Mouse (Mus musculus): Measurements from ENCODE around the gene Klhl10.

Gene Klhl10

DNA sequence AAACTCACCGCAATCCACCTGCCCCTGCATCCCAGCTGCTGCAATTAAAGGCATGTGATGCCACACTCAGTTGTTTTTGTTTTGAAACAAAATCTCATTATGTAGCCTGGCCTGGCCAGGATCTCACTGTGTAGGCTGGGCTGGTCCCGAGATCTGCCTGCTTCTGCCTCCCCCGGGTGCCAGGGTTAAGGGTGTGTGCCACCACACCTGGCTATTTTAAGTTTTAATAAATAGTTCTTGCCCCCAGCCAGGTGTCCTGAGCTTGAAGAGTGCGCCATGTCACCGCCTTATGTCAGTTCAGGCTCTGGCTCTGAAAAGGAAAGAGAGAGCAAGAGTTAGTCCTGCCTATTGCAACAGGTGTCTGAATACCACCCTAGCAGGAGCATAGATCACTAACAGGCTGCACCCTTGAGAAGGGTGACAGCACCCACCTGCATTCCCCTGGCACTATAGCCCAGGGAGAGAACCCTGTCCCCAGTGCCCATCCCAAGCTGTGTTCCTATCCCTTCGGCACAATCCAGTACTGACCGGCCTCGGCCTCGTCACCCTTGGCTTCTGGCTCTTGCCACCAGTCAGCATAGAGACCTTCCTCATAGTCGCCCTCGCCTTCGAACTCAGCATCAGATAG, 32.8 kb upstream of the Klhl10 start:
- DNase-seq = peak in 1 of 2 experiments; percentile 27

DNA sequence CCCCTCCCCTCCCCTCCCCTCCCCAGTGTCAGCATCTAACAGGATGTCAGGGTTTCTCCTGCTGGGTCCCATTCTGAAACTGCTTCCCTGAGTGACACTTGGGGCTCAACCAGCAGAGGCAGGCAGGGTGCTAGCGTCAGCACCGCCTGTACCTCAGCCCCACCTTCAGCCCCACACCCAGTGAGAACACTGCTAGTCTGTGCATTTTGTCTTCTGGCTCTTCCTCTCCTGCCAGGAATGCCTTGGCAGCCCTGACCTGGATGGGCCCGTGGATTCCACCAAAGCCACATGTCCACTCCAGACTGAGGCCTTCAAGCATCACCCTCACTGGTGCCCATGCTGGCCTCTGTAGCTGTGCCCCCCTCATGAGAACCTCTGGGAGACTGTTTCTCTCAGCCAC, 32.0 kb upstream of the Klhl10 start:
- DNase-seq = peak; percentile 50 to 57

DNA sequence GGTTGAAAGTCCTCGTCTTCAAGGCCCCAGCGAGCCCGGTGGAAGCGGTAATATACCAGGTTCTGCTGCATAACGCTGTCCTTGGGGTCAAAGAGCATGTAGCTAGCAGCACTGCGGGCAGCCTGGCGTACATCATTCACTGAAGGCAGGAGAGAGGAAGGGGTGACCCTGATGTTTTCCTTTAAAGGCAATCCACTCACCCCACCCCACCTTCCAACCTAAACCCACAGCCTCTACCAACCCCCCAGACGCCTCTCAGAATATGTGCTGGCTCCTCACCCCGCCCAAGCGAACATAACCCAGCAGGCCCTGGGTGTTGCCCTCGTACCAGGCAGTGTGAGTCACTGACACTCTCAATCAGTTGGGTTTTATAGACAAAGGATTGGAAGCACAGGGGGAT, 30.0 kb upstream of the Klhl10 start:
- no peak for DNase-seq

DNA sequence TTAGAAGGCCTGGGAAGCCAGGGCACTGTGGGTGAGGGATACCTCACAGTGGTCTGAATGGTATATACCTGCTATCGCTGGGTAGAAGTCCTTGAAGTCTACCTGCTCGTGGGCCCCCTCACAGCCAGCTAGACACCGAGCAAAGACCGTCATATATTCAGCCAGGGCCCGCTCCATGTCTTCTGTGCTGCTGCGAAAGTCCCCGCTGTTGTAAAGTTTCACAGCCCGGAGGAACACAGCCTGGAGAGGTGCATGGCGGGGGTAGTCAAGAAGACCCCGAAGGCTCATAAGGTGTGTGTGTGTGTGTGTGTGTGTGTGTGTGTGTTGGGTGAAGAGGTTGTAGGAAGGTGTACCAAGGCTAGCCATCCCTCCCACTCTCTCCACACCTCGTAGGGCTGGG, 28.2 kb upstream of the Klhl10 start:
- no peak for DNase-seq

DNA sequence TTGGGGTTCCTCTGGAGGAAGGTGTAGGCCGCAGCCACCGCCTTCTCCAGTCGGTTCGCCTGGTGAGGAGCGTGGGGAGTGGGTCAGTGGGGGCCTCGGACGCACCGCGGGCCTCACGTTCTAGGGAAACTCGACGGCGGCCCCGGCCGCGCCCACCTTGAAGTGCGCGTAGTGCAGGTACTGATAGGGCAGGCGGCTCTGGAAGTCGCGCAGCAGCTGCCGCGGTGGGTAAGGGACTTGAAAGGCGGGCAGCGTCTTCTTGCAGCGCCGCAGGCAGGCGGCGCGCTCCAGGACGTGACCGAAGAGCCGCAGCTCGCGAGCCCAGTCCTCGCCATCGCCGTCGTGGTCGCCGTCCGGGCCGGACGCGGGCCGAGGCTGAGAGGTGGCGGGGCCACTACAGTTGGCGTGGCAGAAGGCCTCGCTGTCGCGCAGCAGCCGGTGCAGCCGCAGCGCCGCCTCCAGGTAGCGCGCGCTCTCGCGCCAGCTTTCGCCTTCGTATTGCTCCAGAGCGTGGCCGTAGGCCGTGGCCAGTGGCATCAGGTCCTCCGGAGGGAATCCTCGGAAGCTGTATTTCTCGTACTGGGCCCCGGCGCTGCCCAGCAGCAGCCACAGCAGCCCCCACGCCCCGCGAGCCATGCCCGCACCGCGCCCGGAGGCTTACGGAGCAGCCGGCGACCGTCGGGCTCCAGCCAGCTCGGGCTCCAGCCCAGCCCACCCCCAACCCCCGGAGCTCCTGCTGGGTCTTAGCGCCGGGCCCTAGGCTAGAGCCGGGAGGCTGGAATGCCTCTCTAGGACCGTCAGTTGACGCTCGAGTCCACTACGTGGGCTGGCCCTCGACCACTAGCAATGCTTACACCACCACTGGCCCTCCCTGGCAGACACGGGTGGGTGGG, 27.4 kb upstream of the Klhl10 start, which contains the start of gene P3h4:
Gene P3h4 (minus strand): TSS at position 816 of the 893 bp plus-strand sequence.
- DNase-seq = peak; percentile 92 to 94

DNA sequence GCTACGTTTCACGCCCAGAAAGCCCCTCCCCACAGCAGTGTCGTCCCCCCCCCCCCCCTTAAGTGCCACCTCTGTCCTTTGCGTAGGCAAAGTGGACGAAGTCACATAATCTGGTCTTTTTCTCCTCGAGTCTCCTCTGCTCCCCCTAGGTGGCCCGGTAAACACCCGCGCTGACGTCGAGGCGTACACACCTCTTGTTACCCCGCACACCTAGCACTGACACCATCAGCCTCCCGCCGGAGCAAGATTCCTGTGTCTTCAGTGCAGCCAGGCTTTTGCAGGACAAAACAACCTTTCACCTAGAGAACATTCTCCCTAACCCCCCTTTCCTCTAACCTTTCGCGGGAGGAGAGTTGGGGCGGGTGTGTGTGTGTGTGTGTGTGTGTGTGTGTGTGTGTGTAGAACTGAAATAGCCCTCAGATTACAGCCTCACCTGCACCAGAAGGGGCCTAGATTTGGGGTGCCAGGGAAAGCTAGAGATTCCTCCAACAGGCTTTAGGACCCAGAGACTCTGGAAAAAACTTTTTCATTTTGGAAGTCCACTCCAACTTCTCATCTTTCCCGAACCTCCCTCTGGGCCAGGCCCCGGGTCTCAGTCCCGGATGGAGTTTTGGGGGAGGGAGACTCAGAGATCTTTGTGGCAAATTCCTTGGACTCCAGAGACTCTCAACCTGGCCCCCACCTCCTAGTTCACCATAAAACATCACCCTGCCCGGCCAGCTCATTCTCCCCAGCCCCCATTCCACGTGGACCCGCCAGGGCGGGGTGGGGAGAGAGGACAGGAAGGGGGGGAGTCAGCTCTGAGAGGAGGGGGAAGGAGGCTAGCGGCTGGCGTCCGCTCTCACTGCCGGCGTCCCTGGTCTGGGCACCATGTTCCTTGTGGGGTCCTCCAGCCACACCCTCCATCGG, 26.5 kb upstream of the Klhl10 start, which contains the start of gene Fkbp10:
Gene Fkbp10 (plus strand): TSS at position 784 of the 909 bp plus-strand sequence.
- peak in 1 of 2 experiments; percentile 29 for DNase-seq

DNA sequence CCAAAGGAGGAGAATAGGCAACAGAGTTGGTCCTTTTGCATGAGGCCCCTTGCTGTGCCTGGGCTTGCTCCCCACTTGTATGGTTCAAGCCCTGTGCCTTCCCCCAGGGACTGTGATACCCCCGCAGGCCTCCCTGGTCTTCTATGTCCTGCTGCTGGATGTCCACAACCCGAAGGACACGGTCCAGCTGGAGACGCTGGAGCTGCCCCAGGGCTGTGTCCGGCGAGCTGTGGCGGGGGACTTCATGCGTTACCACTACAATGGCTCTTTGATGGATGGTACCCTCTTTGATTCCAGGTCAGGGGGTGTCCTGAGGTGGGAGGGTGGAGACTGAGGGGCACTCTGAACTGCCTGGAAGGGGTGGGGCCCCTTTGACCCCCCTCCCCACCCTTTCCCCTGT, 20.2 kb upstream of the Klhl10 start:
- DNase-seq = no peak

DNA sequence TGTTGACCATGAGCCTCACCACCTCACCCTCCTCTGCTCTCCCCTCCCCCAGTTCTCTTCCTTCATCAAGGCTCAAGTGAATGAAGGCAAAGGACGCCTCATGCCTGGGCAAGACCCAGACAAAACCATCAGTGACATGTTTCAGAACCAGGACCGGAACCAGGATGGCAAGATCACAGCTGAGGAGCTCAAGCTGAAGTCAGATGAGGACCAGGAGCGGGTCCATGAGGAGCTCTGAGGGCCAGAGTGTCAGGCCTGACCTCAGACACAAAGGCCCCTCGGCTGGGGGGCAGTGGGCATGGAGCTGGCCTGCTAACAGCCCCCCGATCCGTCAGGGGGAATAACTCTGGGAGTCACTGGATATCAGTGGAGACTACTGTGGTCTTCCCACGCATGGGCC, 17.9 kb upstream of the Klhl10 start:
- no peak for DNase-seq

DNA sequence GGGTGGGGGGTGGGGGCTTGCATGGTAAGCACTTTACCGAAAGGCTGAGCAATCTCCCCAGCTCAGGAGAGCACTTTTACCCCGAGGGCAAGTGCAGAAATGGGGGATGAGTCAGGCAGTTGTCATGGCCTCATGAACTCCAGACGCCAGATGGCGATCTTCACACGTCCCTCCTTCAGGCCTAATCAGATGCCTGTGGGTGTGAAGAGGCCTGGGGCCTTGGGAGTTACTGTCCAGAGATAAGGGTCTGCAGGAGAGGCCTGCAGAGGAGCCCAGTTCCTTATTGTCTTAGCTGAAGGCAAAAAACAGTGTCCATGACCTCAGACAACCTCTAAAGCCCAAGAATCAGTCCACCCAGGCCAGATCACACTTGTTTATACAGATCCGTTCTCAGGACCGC, 15.9 kb upstream of the Klhl10 start:
- peak; percentile 78 to 90 for DNase-seq

DNA sequence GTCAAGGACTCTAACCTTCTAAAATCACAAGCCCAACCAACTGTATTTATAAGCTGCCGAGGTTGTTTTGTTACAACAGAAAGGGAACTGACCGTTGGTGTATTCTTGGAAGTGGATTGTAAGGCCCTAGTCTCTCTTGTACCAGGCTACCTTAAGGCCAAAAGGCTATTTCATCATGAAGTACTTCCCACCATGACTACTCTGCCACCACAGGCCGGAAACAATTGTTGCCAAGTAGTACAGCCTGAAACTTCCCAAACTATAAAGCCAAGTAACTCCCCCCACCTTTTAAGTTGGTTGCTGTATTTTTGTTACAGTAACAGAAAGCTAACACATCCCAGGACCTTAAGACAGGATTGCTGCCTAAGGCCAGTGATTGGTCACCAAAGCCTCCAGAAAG, 14.9 kb upstream of the Klhl10 start:
- DNase-seq = no peak

DNA sequence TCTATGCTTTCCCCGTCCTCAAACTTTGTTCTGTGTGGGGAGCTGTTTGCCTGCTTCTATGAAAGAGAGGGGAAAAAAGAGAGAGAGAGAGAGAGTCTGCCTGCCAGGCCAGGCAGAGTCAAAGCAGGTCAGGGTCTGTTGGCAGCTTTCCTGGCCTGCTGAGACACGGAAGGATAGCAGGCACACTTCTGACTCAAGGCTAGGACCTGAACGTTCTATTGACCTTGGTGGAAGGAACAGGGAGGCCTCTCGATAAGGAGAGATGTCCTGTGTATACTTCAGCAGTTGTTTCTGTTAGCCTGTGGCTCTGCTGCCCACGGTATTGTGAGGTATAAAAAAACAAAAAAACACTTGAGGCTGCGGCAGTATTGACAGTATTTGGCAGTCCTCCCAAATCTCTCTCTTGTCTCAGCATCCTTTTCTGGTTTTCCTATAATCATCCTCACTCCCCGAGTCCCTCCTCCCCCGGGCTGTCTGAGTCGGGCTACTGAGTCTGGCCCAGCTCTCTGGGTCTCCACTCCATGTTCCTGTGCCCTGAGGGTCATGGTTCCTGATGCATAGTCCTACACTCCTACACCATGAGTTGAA, 13.0 kb upstream of the Klhl10 start:
- DNase-seq = peak; percentile 34 to 63

DNA sequence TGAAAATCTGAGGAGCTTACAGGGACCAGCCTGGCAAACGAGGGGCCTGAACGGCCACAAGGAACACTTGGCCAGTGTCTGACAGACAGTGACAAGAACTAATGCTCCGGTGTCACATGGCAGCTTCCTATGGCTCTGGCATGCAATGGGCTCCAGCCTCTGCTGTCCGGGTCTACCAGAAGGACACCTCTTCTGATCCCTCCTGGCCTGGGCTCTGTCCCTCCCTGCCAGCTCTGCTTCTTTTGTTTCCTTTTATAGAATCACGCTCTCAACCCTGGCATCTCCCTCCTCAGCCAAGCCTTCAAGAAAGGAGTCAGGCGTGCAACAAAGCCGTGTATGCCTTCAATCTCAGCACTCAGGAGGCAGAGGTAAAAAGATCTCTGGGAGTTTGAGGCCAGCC, 11.7 kb upstream of the Klhl10 start:
- peak; percentile 35 to 52 for DNase-seq

DNA sequence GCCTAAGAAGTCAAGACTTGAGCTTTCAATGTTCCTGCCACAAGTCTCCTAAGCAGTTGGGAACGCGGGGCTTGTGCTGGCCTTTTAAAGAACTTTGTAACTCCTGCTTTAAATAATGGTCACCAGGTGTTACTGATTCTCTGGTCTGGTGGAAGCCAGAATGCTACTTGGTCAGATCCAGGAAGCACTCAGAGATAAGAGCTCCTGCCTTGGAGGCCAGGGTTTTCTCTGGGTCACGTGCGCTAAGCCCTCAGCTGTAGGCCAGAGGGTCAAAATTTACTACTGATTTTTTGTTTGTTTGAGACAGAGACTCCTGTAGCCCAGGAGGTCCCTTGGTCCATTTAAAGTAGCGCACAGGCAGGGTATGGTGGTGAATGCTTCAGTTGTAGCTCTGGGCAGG, 9.7 kb upstream of the Klhl10 start:
- DNase-seq = no peak

DNA sequence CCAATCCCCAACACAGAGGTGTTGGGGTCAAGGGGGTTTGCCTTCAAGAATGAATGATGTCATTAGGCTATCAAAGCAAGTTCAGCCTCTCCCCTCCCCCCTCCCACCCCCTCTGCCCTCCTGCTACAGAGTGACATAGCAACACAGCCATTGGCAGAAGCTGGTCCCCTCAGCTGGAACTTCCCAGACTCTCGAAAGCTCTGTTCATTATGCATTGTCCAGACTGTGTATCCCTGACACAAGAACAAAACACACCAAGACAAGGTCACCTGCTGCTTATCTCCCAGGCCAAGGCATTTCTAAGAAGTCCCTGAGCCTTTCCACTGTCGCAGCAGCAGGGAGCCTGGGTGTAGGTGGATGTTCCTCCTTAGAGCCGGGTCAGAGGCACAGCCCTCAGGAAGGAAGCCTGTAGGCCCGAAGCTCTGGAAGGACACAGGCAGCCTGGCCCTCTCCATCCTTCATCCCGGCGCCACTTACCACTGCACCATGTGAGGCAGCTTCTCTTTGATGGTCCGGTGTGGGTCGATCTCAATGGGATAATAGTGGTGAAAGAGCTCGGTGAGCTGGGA, 6.0 kb upstream of the Klhl10 start:
- no peak for DNase-seq

DNA sequence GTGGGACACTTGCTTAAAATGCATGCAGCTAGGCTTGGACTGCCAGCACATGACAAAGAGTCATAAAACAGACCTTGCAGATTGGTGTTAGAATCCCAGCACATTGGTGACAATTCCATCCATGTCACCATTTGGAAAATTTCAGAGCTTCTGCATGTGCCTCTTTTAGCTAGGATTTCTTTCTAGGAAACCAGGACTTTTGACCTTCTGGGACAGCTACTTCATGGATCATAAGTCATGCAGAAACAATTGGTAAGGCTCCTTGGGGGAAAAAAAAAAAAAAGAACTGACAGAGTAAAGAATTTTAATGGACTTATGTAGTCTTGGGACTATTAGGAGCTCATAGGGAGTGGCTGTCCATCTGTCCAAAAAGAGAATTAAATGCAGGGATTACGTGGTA, 3.8 kb upstream of the Klhl10 start:
- DNase-seq = no peak

DNA sequence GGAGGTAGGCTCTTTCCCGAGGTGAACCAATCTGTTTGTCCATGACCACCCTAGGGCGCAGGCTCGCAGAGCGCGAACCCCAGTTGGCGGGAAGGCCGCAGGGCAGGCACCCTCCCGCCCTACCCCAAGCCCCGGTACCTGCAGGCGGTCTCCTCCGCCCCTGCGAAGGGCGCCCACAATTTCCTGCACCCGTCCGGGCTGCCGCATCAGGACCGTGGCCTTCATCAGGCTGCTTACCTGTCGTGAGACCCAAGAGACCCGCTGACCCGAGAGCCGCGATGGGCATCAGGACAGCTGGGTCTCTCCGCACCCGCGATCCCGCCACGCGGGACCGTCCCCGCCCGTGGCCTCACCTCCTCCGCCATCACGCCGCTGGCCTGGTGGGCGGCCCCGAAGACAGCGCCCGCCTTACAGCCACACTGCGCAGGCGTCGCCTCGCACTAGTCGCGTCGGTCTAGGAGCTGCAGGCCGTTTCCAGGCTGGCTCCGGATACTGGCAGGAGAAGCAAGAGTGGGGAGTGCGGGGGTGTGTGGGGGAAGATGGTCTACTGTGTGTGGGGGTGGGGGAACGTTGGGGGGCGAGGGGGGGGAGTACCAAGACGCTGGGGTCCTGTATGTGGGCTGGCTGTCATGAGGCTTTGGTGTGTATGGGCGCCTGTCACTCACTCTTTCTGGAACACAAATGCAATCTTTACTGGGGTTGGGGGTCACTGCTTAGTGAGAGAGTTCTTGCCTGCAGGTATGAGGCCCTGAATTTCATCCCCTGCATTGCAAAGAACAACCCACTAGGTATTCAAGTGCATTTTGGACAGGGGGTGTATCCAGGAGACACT, 810 bp upstream of the Klhl10 start:
- DNase-seq = peak; percentile 88 to 92

DNA sequence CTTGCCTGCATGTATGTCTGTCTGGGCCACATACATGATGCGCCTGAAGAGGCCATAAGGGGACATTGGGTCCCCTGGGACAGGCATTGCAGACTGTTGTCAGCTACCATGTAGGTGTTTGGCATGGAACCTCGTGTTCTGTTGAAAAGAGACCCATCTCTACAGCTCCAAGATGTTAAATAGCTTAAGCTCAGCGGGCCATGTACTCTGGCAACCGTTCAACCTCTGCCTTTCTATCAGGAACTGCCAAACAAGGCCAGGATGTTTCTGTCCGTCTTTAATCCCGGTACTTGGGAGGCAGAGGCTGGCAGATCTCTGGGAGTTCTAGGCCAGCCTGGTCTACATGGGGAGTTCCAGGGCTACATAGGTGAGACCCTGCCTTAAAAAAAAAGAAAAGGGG, 908 bp downstream of the Klhl10 start:
- DNase-seq = no peak

DNA sequence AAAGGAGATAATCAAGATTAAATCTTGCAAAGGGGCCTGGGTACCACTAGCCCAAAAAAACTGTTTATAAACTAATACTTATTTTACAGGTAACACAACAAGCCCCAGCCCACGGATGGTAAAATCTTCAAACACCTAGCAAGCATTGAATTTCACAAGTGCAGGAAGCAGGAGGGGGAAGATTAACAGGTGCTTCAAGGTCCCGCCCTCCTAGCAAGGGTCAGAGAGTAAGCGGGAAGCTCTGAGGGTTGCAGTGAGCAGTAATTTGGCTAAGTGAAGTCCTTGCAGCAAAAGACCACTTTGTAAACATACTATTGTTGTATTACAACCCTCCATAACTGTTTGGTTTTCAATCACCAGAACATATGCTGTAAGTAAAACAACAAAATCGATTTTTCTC, 15.5 kb downstream of the Klhl10 start:
- no peak for DNase-seq

DNA sequence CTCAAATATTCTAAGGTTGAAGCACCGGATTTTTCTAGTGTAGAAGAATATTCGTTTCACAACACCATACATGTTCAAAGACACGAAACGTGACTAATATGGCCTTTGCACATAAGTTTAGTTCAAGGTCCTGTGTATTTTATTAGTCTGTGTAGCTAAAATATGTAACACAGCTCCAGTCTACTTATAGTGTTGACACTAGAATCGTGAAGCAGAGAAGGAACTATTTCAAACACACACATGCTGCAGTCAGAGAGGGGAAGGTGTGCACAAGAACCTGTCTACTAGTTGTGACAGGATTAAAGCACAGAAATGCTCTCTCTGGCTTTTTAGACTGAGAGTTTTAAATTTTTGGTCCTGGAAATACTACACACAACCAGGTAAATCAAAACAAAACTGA, 16.0 kb downstream of the Klhl10 start:
- DNase-seq = no peak

DNA sequence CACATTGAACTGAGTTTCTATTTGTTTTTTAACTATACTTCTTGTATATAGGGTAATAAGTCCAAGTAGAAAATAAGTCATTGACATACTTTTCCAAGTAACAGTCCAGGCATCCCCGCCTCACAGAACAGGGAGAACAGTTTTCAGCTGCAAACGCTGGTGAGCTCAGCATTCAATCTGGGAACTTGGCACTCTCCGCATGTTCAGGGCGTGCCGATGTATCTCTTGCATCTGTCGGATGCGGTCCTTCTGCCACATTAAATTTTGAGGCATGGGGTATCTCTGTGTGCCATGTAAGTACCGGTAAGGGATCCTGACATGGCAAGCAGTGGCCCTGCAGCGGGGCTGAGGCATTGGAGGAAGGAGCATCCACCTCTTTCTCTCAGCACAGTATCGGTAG, 21.0 kb downstream of the Klhl10 start:
- DNase-seq = peak; percentile 17 to 18

DNA sequence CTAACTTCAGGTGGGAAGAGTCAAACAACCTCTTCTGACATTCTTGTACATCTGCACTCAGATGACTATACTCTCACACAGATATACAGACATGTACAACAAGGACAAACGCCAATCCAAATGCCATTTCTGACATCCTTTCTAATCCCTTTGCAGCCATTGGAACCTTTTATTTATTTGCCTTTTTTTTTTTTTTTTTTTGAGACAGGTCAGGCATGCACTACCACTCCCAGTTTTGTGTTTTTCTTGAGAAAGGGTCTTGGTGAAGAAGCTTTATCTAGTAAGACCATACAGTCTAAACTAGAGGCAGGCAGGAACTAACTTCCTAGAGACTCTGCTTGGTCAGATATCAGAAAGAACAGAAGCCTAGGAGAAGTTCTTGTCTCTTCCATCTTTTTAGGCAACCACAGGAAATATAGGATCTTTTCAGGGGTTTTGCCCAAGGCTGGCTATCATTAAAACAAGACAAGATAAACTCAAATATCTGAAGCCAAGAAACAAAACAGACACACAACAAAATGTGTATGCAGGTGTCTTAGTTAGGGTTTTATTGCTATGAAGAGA, 23.6 kb downstream of the Klhl10 start:
- DNase-seq = no peak

Measured in cerebellum, postnatal 25 days (tissue).